Mouse (Mus musculus) G1E-ER4 (cell line): Measurements from ENCODE around the gene Plin4. TPM values are rescaled to one million over a fixed set of nuclear protein-coding genes. Genes with fewer than 3 reads are reported as not detected.

Experiments
- GATA1 ChIP-seq: IDR thresholded peaks from one replicate; pipeline ENCODE4 v1.8.0; 2012; ENCODE audit warnings: low read length, inconsistent platforms
- polyA plus RNA-seq: library from polyadenylated mRNA; stranded (reverse); fragments of >175 nt; gene quantifications from 2 replicates; pipeline ENCODE4 v1.2.3, GENCODE M21; 2012

The Plin4 gene
- polyA plus RNA-seq, 1 experiment: not detected

DNA sequence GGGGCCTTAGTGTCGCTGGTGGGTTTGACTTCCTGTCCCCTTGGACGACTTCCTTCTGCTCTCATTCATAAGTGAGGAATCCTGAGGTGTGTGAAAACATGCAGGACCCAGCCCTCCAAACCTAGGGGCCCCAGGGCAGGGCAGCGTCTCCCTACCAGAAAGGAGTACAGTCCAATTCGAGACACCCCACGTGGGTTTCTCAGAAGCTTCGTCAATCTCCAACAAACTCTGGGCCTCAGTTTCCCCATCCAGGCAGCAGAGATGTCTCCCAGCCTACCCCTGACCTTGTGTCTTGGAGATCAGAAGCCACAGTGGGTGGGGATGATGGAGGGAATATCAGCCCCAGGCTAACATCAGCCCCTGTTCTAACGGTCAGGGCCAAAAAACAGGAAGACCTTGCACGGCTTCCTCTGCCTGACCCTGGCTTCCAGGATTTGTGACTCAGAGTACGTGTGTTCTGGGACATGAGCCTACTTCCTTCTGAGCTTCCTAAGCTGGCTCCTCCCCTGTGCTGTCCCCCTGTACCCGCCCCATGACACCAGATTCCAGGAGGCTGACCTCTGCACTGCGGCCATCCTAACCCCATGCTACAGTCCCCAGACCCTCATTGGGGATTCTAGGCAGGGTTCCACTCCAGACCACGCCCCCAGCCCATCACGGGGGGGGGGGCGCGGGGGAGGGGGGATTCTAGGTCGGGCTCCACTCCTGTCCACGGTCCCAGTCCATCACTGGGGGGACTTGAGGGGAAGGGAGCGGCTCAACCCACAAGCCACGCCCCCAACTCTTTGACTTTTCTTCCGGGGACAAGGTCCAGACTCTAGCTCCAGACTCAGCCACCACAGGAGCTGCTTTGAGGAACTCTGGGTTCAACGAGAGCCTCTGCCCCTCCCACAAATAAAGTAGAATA, 24.1 kb upstream of the Plin4 start:
- TF ChIP-seq GATA1: no peak

DNA sequence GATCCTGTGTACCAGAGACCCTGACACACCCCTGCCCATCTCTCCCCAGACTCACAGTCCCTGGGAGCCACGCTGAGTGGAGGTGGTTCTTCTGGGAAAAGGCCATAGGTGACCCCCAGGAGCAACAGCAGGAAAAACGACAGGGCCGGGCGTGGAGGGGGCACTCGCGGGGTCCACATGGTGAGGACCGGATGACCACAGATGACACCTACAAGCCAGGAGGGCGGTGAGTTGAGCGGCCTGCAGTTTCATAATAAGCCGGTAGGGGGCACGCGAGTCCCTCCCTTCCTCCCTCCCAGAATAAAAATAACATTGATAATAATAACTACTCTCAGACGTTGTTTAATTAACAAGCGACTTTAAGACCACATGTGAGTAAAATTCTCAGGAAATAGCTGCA, 23.1 kb upstream of the Plin4 start:
- TF ChIP-seq GATA1: no peak

DNA sequence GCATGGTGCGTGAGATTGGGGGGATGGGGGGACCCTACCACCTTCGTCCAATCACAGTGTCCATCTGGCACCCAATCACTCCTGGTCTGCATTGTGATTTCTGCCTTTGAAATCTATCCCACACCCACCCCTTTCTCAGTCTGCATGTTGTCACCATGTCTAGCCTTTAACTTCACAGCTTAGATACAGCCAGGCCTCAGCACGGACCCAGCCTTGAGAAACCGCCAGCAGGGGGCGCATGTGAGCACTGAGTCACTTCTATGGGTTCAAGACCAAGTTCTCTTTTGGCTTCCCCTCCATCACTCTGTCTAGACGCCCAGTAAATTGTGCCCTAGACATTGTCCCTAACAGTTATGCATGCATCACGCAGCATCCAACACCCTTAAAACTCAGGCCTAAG, 22.2 kb upstream of the Plin4 start:
- no peak for TF ChIP-seq GATA1

DNA sequence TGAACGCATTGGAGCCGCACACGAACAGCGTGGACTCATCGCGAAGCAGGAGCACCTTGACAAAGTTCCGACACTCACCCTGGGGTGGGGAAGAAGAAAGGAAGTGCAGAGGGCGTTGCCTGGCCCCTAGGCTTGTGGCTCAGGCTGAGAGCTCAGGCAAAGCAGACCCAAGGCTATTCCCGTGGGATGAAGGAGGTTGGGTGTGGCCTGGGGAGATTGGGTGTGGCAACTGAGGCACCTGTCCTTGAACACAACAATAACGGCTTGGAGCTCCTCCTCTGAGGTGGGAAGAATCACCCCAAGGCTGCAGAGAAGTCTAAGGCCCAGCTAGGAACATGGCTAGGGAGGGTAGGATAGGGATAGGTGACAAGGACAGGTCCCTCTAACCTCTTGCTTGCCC, 21.5 kb upstream of the Plin4 start:
- no peak for TF ChIP-seq GATA1

DNA sequence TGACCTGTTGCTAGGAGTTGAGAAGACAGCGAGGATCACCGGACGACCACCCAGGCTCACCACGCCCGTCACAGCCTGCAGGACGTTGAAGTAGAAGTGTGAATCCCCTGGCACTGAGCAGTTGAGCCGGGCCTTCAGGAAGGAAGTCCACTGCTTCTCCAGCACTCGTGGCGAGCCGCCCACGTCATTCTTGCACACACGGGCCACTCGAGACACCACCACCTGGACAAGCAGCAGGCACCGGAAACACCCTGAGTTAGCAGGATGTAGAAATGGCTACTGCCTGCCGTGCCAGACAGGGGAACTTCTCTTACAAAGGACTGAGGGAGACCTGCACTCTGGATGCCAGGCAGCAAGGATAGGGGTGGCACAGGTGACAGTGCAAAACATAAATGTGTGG, 18.6 kb upstream of the Plin4 start:
- TF ChIP-seq GATA1: no peak

DNA sequence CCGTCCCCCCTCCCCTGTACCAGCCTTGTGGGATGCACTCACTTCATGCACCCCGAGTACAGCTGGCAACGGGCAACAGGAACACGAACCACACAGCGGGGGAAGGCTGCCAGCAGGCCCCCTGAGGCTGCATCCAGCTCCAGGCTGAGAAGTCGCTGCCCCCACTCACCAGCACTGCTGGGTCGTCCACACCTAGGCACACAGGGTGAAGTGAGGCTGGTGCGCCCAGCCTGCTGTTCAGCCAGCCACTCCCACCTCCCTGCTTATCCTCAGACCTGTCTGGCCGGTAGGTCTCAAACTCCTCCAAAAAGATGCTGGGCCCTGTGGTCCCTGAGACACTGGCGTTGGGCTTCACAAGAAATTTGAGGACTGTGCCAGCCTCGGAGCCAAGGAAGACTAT, 16.6 kb upstream of the Plin4 start:
- TF ChIP-seq GATA1: no peak

DNA sequence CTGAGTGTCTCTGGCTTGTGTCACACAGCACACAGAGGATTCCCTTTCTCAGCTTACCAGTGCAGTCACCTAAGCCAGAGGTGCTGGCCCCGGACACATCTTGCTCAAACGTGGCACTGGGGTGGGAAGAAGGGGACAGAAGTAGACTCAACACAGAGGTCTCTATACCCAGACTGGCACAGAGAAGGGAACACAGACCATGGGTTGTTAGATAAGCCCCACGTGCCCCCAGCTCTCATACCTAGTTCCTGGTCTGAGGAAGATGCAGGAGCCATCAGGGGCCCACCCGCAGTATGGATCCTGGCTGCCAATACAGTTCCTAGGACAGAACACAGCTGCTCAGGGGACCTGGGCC, 15.7 kb upstream of the Plin4 start:
- TF ChIP-seq GATA1: no peak

DNA sequence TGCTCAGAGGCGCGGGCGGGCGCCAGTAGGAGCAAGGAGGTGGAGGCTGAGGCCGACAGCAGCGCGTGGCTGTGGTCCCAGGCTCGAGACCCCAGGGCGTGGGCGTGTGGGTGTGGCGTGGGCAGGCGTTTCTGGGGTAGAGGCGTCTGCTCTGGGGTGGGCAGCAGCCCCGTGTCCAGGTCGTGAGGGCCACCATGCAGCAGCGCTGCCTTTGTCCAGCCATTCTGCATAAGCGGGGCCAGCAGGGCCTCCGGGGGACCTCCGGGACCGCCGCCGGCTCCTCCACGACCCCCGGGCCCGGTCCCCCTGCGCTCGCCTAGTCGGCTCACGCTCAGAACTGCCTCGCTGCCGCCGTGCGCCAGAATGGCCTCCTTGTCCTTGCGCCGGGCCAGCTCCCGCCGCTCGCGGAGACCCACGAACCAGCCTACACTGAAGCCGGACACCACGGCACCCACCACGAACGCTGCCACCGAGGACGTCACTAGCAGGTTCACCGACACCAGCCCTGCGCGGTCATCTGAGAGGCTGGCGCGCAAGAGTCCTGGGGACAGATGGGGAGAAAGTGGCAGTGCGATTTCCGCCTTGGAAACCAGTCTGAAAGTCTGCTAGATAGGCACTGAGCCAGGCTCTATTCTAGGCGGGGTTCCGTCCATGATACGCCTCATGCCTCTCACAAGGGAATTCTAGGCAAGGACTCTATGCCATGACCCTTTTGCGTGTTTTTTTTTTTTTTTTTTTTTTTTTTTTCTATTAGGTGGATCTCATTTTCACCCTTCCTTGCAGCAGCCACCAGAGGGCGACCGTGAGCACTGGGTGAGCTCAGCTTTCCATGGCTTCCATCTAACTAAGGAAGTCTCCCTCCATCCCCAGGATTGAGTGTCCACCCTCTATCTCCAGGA, 15.0 kb upstream of the Plin4 start:
- no peak for TF ChIP-seq GATA1

DNA sequence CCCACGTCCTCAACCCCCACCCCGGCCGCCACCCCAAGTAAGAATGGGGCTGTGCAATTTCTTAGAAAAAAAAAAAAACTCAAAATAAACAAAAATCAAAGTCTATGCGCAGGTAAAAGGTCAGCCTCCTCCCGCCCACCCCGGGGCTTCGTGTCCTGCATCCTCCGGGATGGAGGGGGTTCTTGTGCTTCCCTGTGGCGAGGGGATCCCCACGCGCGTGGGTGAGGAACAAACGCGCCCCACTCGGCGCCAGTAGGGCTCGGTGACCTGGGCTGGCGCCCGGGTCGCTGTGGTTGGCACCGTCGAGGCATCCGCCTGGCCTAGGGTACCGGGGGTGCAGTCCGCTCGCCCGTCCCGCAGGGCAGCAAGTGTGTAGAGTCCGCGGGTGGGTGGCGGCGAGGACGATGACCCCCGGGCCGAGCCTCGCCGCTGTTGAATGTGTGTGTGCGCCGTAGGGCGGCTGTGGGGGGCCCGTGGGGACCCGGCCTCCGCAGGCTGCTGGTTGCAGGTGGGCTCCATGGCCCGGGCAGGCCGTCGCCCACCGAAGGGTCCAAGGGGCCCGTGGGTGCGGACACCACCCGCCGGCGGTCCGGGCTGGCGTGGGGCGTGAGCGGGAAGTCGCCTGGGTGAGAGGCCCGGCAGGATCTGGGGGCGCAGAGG, 14.2 kb upstream of the Plin4 start:
- no peak for TF ChIP-seq GATA1

DNA sequence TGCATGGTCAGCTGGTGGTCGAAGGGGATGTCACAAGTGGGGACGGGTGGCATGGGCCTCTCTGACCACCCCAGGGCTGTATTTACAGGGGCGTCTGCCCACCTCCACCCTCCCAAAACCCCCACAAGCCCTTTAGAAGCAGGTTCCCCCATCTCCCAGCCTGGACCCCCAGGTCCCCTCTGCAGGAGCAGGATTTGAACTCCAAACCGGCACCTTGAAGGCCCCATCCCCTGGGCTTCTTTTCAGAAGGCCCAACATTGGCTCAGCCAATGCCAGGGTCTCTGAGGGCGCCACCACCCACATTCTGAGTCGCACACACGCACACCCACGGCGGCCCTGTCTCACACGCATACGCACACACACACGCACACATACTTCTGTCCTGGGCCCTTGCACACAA, 13.6 kb upstream of the Plin4 start:
- no peak for TF ChIP-seq GATA1

DNA sequence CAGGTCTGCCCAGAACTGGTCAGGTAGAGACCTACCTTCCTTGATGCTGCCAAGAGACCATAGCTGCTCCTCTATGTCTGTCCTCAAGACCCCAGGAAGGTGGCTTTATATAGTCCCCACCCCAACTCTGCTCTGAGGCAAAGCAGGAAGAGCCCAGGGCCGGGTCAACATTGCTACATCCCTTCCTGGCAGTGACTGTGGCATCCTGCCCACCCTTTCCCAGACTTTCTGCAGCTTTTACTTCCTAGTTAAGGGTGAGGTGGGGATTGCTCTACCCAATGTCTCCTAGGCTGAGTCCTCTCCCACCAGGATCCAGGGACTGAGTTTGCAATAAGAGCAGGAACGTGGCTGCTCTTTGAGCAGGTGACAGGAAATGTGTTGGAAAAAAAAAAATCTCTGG, 12.2 kb upstream of the Plin4 start, which contains the start of gene Lrg1:
Gene Lrg1, minus strand, starts transcription at position 176 of the 400 bp plus-strand sequence.
- no peak for TF ChIP-seq GATA1

DNA sequence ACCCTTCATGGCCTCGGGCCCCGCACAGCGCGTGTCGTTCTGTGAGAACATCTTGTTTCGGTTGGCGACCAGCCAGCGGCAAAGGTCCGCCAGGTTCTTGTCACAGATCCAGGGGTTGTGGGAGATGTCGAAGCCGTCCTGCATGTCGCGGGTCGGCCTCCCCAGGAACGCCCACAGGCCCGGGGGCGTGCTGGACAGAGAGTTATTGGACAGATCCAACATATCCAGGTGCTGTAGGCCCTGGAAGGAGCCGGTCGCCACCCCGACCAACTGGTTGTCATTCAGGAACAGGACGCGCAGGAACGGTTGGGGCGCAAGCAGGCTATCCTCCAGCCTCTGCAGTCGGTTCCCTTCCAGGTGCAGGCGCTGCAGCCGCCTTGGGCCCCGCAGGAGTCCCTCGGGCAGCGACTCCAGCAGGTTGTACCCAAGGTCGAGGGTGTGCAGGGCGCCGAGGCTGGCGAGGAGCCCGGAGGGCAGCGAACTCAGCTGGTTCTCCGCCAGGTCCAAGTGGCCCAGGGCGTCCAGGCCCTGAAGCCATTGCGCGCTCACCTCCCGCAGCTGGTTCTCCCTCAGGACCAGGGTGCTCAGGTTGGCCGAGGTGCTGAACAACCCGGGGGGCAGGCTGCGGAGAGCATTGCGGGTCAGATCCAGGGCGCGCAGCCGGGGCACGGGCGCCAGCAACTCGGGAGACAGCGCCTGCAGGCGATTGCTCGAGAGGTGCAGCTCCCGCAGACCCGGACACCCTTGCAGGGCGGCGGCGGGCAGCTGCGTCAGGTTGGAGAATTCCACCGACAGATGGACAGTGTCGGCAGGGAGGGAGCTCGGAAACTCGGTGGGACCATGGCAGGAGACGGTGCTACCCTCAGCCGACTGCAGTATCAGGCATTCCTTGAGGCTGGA, 10.6 kb upstream of the Plin4 start:
- no peak for TF ChIP-seq GATA1

DNA sequence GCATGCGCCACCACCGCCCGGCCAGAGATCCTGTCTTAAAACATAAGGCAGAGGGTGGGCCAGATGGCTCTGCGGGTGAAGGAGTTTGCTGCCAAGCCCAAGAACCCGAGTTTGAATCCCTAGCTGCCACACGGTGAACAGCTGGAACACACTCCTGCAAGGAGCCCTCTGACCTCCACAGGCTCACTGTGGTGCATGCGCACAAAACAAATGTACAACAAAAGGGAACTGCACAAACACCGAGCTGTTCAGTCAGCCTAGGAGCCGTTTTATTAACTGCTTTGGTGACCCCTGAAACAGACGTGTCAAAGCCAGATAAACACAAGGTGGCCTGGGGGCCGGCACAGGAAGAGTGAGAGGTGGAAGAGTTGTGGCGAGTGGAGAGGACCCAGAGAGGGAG, 9.8 kb upstream of the Plin4 start:
- no peak for TF ChIP-seq GATA1

DNA sequence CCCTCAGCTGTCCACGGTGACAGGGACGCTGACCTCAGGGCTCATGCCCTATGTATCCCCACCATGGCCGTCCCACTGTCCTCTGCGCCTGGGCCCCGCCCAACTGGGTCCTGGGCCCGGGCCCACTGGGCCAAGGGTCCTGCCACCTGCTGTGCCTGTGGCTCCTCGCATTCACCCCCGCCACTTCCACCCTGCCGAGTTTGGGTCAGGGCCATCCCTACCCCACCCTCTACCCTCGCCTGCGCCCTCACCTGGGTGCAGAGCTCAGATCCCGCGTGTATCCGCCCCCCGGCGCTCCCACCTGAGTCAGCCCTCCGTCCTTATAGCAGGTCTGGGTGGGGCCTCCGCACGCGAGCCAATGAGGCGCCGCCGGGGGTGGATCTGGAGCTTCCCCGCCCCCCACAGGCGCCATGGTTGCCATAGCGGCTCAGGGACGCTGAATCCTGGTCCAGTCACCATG, 7.7 kb upstream of the Plin4 start, which contains the start of gene Plin5:
Gene Plin5, minus strand, starts transcription at position 346 of the 460 bp plus-strand sequence.
- TF ChIP-seq GATA1: no peak

DNA sequence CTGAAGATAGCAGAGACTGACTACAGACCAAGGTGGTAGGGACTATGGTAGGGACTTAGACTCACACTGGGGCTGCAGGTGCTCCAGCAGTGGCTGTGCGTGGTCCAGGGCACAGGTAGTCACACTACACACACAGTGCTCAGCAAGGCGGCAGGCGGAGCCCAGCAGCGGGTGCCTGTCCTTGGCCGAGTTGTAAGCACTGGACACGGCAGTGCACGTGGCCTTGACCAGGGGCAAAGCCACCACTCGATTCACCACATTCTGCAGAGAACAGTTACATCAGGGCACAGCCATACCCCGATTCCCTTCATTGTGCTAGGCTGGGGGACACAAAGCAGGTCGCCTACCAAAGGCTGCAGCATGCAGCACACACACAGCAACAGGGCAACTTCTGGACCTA, 6.6 kb upstream of the Plin4 start:
- no peak for TF ChIP-seq GATA1

DNA sequence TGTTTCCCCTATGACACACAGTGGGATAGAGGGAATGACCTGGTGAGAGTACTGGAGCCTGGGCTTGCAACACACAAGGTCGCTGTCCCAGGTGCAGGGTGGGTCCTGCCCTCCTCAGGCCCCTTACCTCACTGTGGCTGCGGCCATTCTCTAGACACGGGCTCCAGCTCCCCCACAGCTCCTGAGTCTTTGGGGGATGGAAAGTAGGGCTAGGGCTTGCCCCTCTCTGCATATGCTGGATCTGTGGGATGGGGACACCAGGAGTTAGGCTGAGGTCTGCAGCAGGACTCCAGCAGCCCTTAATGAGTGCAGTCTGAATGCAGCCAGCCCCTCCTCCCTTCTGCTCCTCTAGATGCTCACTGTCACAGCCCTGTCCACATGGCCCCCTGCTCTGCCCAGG, 3.1 kb upstream of the Plin4 start:
- no peak for TF ChIP-seq GATA1
